Mouse (Mus musculus) right cerebral cortex, adult 18-20 months (tissue): ENCODE measurements around the gene Sgsm2.

Experiments
- DNase-seq: peaks from one replicate; pipeline ENCODE4 v3.0.0; 2022; ENCODE audit warnings: mixed read lengths

The Sgsm2 gene

GRCm38 (mm10) chr11:74840739-74841138 lies 56.1 kb downstream of the Sgsm2 start:
- DNase-seq: no peak

- no peak for DNase-seq
Observed at GRCm38 (mm10) chr11:74839860-74840715, 56.8 kb downstream of the Sgsm2 start.

DNA sequence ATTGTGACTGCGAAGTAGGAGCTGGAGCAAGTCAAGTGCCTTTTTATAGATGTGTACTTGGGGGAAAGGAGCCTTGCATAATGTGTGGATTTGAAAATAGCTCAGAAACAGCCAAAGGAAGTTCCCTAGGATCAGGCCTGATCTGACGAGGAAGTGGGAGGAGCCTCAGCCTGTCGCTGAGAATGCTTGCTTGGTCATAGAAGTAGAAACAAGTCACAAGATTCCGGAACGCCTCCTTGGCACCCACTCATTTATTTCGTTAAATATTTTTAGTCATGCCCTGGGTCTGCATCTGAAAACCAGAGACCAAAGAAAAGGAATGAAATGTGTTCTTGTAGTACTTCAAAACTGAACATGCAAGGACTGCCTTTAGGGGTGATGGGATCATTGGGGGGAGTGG lies 57.9 kb downstream of the Sgsm2 start:
- DNase-seq: peak; percentile 80

- DNase-seq: peak; percentile 93
Observed at GRCm38 (mm10) chr11:74838441-74838840, 58.4 kb downstream of the Sgsm2 start.

DNA sequence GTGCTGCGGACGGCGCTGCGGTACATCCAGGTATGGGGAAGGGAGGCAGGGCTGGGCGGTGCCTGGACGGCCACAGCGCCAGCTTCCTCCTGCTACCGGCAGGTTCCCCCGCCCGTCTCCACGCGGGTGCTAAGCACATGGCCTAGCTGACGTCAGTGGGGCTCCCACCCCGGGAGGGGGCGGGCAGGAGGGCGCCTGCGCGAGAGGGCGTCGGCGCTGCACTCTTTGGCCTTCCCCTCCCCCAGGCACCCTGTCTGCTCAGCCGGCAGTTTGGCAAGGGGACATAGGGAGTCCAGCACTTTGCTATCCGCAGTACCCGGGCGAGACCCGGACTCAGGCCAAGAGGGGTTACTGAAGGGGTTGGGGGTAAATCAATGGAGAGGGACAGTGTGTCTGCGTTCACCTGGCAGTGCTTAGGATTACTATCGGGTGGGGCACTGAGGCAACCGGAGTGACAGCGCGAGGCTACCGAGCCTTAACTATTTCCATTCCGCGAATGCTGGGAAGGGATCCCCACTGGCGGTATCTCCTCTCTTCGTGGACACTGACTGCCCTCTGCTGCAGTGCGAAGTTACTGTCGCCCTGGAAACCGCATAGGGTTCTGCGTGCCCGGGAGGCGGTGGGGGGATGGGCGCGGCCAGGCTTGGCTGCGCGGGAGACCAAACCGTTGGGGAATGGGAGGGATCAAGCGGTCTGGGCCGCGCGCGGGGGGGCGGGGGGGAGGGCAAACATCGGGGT lies 59.0 kb downstream of the Sgsm2 start:
- DNase-seq: peak; percentile 96

DNA sequence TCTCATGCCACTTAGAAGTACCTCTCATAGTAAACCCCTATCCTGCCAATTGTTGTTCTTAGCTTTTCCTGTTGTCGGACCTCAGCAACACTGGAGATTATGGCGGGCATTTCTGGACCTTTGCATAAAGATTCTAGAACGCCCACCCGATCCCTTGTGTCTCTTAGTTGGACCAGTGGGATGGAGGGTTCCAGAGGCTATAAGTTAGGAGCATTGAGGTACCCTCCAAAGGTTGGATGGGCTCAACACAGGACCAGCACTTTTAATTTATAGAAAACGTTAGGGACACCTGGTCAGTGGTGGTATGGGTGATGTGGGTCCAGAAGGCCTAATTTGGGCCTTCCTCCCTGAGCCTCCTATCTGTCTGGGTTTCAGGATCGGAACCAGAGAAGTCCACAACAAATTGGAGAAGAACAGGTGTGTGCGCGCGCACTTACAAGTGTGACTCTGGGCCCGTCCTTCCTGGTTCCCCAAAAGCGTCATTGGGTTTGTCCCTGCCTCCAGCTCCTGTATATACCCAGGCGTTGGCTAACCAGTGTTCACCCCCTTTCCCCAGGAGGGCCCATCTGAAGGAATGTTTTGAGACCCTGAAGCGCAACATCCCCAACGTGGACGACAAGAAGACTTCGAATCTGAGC lies 59.7 kb downstream of the Sgsm2 start:
- DNase-seq: no peak

DNA sequence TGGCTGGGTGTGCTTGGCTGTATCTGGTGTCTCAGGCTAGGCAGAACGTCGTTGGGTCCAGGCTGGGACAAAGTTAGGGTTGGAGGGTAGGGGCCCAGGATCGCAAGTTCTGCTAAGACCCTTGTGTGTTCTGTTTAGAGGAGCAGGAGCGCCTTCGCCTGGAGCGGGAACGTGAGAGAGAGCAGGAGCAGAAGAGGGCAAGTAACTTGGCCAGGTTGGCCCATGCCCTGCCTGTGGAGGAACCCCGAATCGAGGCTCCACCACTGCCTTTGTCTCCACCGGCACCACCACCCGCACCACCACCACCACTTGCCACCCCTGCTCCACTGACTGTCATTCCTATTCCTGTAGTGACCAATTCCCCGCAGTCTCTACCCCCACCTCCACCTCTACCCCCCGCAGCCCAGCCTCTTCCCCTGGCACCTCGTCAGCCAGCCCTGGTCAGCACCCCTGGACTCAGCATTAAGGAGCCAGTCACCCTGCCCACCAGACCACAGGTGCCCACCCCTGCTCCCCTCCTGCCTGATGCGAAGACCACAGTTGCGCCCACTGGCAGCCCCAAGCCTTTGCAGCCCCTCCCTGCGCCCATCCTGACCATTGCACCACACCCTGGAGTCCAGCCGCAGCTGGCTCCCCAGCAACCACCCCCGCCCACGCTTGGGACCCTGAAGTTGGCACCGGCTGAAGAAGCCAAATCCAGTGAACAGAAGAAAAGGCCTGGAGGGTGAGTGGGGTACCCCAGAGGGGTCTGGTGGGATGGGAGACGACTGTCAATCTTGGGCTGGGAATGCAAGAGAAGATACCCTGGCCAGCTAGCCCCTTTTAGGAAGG lies 60.4 kb downstream of the Sgsm2 start:
- no peak for DNase-seq

GRCm38 (mm10) chr11:74835593-74836224 lies 61.2 kb downstream of the Sgsm2 start:
- DNase-seq: no peak

DNA sequence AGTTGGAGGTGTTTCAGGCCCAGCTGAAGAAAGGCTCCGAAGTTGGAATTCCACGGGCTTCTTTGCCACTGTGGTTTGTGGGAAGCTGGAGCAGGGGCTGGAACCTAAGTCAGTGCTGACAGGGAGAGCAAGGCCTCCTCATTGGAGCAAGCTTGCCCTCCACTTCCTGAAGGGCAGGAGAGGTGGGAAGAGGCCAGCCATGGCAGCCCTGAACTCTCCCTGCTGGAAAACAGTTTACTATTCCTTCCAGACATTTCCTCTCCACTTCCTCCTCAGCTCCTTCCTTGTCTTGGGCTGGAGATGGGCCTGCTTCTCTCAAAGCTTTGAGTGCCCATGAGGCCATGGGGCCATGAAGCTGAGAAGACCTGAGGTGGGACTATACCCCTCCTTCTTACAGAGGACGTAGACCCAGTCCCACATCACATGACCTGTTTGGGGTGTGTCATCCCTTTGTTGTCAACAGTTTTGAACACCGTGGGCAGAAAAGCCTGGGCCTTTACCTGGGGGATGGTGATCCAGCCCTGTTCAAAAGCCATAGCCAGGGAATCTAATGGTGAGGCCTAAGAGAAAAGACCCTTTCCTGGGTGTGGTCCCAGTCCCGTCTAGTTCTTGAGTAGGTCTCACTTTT lies 62.1 kb downstream of the Sgsm2 start:
- no peak for DNase-seq

DNA sequence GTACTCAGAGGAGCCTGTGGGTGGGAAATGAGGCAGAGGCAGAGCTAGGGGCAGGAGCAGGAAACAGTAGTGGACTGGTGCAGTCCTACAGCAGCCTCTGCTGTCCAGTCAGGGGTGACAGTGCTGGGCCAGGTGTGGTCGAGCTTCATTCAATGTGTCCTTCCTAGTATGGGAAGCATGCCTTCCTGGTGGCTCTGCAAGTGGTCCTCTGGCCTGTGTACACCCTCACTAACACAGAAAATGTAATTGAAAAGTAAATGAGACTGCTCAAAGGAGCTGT lies 62.6 kb downstream of the Sgsm2 start:
- DNase-seq: no peak

DNA sequence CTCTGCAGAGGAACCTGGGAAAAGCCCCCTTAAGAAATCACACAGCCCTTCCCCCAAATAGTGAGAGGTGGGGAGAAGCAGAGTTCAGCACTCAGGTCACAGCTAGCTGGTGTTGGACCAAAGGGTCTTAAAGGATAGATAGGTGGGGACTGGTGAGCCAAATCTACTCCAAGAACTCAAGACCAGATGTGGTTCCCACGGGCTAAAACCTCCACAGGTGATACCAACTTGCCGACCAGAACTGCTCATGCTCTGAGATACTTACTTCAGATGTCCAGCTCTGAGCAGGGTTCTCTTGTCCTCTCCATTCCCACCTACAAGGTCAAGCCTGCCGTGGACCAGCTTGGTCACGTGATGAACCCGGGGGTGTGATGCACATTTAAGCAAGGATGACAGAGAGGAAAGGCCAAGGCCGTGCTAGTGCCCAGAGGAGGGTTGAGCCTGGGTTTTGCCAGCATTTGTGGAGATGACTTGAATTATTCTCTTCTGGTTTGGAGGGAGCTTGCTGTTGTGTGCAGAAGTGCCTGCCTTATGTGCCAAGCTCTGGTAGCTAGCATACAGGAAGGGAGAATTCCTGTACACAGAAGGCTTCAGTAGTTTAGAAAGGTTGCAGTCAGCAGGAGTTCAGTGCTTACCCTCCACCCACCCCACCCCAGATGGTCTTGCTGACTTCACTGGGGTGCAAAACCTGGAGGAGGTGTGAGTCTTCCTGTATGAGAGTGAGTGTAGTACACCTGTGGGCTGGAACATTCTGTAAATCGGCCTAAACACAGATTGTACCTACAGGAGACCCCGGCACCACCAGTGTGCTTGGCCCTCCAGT lies 63.1 kb downstream of the Sgsm2 start:
- DNase-seq: no peak

DNA sequence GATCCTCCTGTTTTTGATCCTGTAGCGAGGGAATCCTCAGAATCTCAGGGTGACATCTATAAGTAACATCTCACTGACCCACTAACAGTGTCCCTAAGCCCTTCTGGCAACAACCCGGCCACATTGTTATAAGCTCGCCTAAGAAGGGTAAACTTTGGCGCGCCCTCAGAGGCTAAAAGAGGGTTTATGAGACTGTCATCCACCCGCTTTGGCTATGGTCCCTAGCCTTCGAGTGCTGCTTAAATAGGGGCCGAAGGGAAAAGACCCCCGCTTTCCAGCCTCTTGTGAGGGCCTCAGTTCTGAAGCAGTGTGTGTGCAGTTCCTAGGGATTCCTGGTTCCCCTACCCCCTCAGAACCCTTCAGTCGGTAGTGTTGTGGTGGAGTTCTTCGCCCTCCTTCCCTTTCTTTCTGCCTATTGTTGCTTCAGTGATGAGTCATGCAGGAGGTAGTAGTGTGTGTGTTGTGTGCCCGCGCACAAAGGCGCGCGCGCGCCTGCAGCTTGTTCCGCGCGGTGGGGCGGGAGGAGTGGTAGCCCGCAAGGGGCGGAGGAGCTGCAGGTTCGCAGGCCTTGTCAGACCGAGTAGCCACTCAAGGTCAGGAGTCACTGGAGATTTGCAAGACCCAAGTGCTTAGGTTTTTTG lies 64.2 kb downstream of the Sgsm2 start:
- peak; percentile 72 for DNase-seq

GRCm38 (mm10) chr11:74831606-74832451 lies 65.0 kb downstream of the Sgsm2 start:
- peak; percentile 99 for DNase-seq

- no peak for DNase-seq
Observed at GRCm38 (mm10) chr11:74831191-74831605, 65.7 kb downstream of the Sgsm2 start.

DNA sequence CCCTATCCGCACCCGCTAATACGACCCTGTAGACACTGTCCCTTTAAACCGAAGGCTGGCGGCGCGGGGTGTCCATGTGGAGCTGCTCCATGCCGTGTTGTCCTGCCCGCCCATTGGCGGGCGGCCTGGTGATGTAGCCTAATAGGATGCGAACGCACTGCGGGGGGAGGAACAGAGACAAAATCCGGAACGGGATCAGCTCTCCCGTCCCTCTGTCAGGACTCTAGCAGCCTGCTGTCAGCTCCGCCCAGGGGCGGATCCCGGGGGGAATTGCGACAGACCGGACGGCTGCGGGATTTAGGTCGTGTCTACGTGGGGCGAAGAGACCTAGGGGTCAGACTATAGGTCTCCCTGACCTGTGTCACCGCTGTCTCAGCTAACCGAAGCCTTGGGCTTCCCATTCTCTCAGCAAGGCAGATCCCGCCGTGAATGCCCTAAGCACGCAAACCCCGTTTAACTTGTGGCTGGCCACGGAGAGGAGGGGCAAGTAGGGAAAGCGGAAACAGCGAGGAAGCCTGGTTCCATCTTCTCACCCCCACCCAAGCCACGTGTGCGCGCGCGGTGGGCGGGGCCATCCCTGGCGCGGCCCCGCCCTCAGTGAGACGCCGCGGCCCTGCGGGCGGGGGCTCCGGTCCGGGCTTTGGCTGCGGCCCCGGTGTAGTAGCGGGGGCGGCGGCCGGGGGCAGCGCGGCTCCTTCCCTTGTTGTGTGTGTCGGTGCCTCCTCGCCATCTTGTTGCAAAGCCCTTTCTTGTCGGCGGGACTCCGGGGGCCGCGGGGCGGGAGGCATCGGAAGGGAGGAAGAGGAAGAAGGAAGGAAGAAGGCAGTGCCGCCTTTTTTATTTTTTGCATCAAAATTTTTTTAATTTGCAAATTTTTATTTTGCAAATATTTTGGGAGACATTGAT lies 66.4 kb downstream of the Sgsm2 start, which contains the start of gene Mnt:
Mnt (plus strand) TSS at position 665 of the 906 bp plus-strand sequence.
- peak; percentile 99 for DNase-seq

DNA sequence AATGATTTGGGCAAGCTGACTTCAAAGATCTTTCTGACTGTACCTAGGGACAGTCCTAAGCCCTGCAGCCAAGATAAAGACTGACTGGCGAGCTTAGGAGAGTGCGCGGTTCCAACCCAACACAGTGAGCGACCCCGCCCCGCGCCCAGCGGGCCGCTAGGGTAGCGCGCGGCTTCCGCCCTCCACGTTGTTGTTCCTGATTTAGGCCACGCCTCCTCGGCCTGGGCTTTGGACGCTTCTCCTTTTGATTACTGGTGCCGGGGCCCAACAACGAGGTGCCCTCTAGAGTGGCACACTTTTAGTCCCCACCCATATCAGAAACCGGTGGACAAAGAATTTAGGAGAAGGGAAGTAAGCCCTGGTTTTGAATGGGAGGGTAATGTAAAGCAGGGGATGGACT lies 67.0 kb downstream of the Sgsm2 start:
- DNase-seq: peak; percentile 63

DNA sequence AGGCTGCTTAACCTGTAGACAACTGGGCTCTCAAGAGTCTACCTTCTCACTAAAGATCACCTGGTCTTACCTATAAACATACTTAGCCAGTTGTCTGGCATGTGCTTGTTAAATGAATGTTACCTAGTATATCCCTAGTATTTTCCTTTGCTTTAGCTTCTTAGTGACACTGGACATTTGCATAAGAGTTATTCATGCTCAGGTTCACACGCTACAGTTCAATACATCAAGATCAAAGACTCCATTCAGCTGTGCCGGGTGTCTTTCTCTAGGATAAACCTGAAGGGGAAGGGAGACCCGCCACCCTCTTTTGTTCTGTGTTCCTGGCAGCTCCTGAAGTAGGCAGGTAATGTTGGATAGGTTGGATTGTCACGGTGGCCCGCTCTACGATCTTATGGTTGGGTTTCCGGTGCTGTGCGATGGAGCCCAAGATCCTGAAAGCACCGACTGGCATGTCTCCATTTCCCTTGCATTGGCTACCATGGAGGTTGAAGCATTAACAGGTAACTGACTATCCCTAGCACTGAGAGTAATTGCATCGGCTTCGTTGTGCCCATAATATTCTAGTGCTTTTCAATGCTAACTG lies 67.8 kb downstream of the Sgsm2 start:
- DNase-seq: no peak

DNA sequence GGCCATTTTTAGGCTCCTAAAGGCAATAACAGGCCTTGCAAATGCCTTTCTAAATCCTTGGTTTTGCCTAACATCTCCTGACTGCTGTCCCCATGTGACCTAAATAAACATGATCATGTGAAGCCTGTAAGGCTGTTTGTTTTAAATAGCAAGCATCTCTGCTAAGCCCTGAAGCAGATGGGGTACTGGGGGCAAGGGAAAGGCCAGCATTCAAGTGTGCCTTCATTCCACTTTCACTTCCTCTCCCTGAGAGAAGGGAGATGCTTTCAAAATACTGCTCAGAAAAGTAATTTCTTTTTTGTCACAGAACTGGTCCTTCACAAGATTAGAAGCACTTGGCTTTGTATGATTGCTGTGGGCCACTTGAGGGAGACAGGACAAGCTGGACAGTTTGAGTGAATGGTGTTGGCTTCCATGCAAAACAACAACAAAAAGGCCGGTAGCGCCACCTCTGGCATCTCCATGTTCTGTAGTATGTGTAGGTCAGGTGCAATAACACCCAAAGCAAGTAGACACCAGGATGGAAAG lies 68.4 kb downstream of the Sgsm2 start:
- no peak for DNase-seq
